Mouse (Mus musculus) MEL (cell line): ENCODE measurements around the gene Pgrmc1. TPM values are rescaled to one million over a fixed set of nuclear protein-coding genes. Genes with fewer than 3 reads are reported as not detected.
"Not testable (repeated sequence)": the region's sequence is repeated elsewhere in the genome, so short reads cannot be mapped to it uniquely, and the experiment has no call there.

ENCODE experiments used
- DNase-seq: peaks from one replicate; pipeline ENCODE4 v3.0.0; 2011; ENCODE audit warnings: low read depth, low spot score
- H3K27ac ChIP-seq: 2 replicates; pipeline ENCODE4 v1.5.1; 2012; ENCODE audit warnings: low read depth, mild to moderate bottlenecking, control low read depth, low read length, moderate library complexity; ENCODE audit not compliant: control insufficient read depth
- H3K27me3 ChIP-seq, 2 experiments: fragments of 150-350 bp in 1 of 2; sonication (generic) in 1 of 2; 2 replicates each; pipeline ENCODE4 v1.6.1; 2012; ENCODE audit warnings: low read length in 2 of 2, mild to moderate bottlenecking in 2 of 2, improper control_type of control experiment in 1 of 2, moderate library complexity in 1 of 2; ENCODE audit not compliant: insufficient read depth in 2 of 2, control insufficient read depth in 1 of 2
- H3K36me3 ChIP-seq, 2 experiments: 2 replicates each; pipeline ENCODE4 v1.6.1; 2012 to 2014; ENCODE audit warnings: low read length in 2 of 2, improper control_type of control experiment in 1 of 2, inconsistent platforms in 1 of 2, mild to moderate bottlenecking in 1 of 2; ENCODE audit not compliant: insufficient read depth in 2 of 2, control insufficient read depth in 1 of 2
- H3K4me1 ChIP-seq, 2 experiments: fragments of 150-350 bp in 1 of 2; sonication (generic) in 1 of 2; 2 replicates each; pipeline ENCODE4 v1.6.1; 2012; ENCODE audit warnings: low read length in 2 of 2, improper control_type of control experiment in 1 of 2, mild to moderate bottlenecking in 1 of 2; ENCODE audit not compliant: insufficient read depth in 2 of 2, control insufficient read depth in 1 of 2
- H3K4me3 ChIP-seq, 2 experiments: fragments of 150-350 bp in 1 of 2; sonication (generic) in 1 of 2; 2 replicates each; pipeline ENCODE4 v1.5.1; 2012; ENCODE audit warnings: low read depth in 2 of 2, low read length in 2 of 2, mild to moderate bottlenecking in 2 of 2, moderate library complexity in 2 of 2, control low read depth in 1 of 2, improper control_type of control experiment in 1 of 2; ENCODE audit not compliant: control insufficient read depth in 1 of 2, insufficient read depth in 1 of 2
- H3K79me2 ChIP-seq: 2 replicates; pipeline ENCODE4 v1.6.1; 2012; ENCODE audit warnings: mild to moderate bottlenecking, low read length, moderate library complexity; ENCODE audit not compliant: control insufficient read depth, poor library complexity, insufficient read depth
- H3K9ac ChIP-seq: 2 replicates; pipeline ENCODE4 v1.6.1; 2012; ENCODE audit warnings: low read depth, mild to moderate bottlenecking, control low read depth, low read length, moderate library complexity; ENCODE audit not compliant: control insufficient read depth, poor library complexity, severe bottlenecking
- H3K9me3 ChIP-seq: fragments of 150-350 bp; sonication (generic); replicated peaks from 2 replicates; pipeline ENCODE4 v1.6.1; 2012; ENCODE audit warnings: mild to moderate bottlenecking, low read length, improper control_type of control experiment, moderate library complexity; ENCODE audit not compliant: insufficient read depth
- CTCF ChIP-seq, 3 experiments: IDR thresholded peaks in 2 of 3; conservative IDR thresholded peaks in 1 of 3; 2 replicates each; pipeline ENCODE4 v1.5.1; 2011 to 2012; ENCODE audit warnings: low read length in 3 of 3, low read depth in 2 of 3, mild to moderate bottlenecking in 2 of 3, improper control_type of control experiment in 1 of 3, inconsistent platforms in 1 of 3, mixed read lengths in 1 of 3, moderate library complexity in 1 of 3; ENCODE audit not compliant: control insufficient read depth in 1 of 3, insufficient read depth in 1 of 3, poor library complexity in 1 of 3, severe bottlenecking in 1 of 3
- GATA1 ChIP-seq: IDR thresholded peaks from 2 replicates; pipeline ENCODE4 v1.6.1; 2011; ENCODE audit warnings: low read depth, low read length, improper control_type of control experiment
- HCFC1 ChIP-seq: IDR thresholded peaks from 2 replicates; pipeline ENCODE4 v1.6.1; 2012; ENCODE audit warnings: low read depth, mild to moderate bottlenecking, inconsistent platforms, low read length, improper control_type of control experiment, moderate library complexity
- MAZ ChIP-seq: IDR thresholded peaks from 2 replicates; pipeline ENCODE4 v1.6.1; 2012; ENCODE audit warnings: low read depth, mild to moderate bottlenecking, inconsistent platforms, low read length, improper control_type of control experiment
- MXI1 ChIP-seq: IDR thresholded peaks from 2 replicates; pipeline ENCODE4 v1.6.1; 2011; ENCODE audit warnings: mild to moderate bottlenecking, low read depth, low read length, improper control_type of control experiment
- NRF1 ChIP-seq: IDR thresholded peaks from 2 replicates; pipeline ENCODE4 v1.6.1; 2014; ENCODE audit warnings: low read depth, mild to moderate bottlenecking, inconsistent platforms, low read length, improper control_type of control experiment, moderate library complexity; ENCODE audit not compliant: poor library complexity, insufficient read depth, severe bottlenecking
- TBP ChIP-seq: IDR thresholded peaks from 2 replicates; pipeline ENCODE4 v1.8.0; 2011; ENCODE audit warnings: low read depth, low read length, improper control_type of control experiment
- ZNF384 ChIP-seq: IDR thresholded peaks from 2 replicates; pipeline ENCODE4 v1.6.1; 2012; ENCODE audit warnings: low read depth, mild to moderate bottlenecking, inconsistent platforms, low read length, improper control_type of control experiment
- polyA plus RNA-seq, 2 experiments: library from polyadenylated mRNA; stranded (reverse) in 1 of 2; unstranded in 1 of 2; fragments of >175 nt in 1 of 2; fragments of >200 nt in 1 of 2; gene quantifications; 2 replicates each; pipeline versions ENCODE4 v1.2.1 to v1.2.4; 2012; ENCODE audit warnings: low replicate concordance in 2 of 2, low read depth in 1 of 2; ENCODE audit not compliant: insufficient read length in 2 of 2, insufficient read depth in 1 of 2, missing spikeins in 1 of 2
- total RNA-seq: library from RNA; depleted of rRNA; stranded (reverse); fragments of 300-350 nt; gene quantifications from 2 replicates; pipeline ENCODE4 v1.2.3, GENCODE M21; 2012

Pgrmc1 gene
- total and polyA plus RNA-seq, 3 experiments: 78.9 to 97.1 (median 88.3) TPM

- peaks cover 14% of the 10 kb centered on the region for H3K79me2 ChIP-seq
- H3K4me3 ChIP-seq: peak overlapping the region; percentile 81 to 88
- TF ChIP-seq MXI1 (0 out of 2 replicates have a peak, but pooled peaks have one; percentile 11), ZNF384 (peak; percentile 74; the same call in 1 of the 2 replicates), TBP (peak; percentile 88; the same call in 1 of the 2 replicates)
- peaks cover 2 to 10% of the 10 kb centered on the region in 2 experiments for H3K4me1 ChIP-seq
- H3K9me3 ChIP-seq, H3K27me3 ChIP-seq: not testable (repeated sequence)
- H3K27ac ChIP-seq: peak overlapping the region; percentile 72
- H3K9ac ChIP-seq: peak overlapping the region; percentile 90; the same call in 1 of the 2 replicates
- H3K36me3 ChIP-seq: peaks cover 0 to 16% of the 10 kb centered on the region in 2 experiments; a peak in 2 of 4 replicates
- peak; percentile 44 for DNase-seq
Observed at GRCm38 (mm10) chrX:36596483-36597120, 1.4 kb upstream of the Pgrmc1 start.

GRCm38 (mm10) chrX:36598390-36598810 lies 394 bp downstream of the Pgrmc1 start:
- Histone ChIP-seq H3K4me3 (peak overlapping the region; percentile 88 to 92), H3K36me3 (peaks cover 0 to 16% of the 10 kb centered on the region in 2 experiments; a peak in 2 of 4 replicates), H3K9me3 (no peaks in the 10 kb centered on the region), H3K79me2 (peaks cover 14% of the 10 kb centered on the region), H3K9ac (peak overlapping the region; percentile 85), H3K4me1 (peaks cover 2 to 10% of the 10 kb centered on the region in 2 experiments), H3K27ac (peak overlapping the region; percentile 72), H3K27me3 (no peaks in the 10 kb centered on the region)
- no peak for DNase-seq
- TF ChIP-seq MAZ: no peak
- no peak for TF ChIP-seq CTCF (IDR thresholded peaks at IDR 0.05 in 2 of 3, conservative IDR thresholded peaks at IDR 0.05 in 1 of 3; ENCODE audit: control insufficient read depth in 1 of 3, insufficient read depth in 1 of 3, low read depth in 2 of 3, low read length in 3 of 3, poor library complexity in 1 of 3, severe bottlenecking in 1 of 3)
- TF ChIP-seq HCFC1: no peak

DNA sequence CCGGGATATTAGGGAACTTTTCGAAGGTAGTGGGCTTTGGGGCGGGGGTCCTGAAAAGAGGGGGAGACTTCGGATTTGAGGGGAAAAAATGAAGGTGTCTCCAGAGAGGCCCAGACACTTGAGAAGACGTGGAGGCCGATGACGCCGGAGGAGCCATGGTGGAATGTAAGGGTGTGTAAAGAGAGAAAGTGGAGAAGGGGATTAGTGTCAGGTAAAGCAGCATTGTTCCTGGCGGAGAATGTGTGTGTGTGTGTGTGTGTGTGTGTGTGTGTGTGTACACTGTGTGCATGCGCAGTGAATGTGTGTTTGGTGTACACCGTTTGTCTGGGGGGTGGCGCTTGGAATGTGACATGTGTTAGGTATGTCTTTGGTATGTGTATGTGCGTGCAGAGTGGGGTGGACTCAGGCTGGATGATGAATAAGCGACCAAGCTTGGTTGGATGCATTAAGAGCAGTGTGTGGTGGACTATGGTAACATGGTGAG lies 897 bp downstream of the Pgrmc1 start:
- Histone ChIP-seq H3K4me1 (peaks cover 2 to 10% of the 10 kb centered on the region in 2 experiments), H3K4me3 (peak overlapping the region; percentile 88 to 92), H3K9ac (peak overlapping the region; percentile 85), H3K27me3 (no peaks in the 10 kb centered on the region), H3K36me3 (peaks cover 0 to 16% of the 10 kb centered on the region in 2 experiments; a peak in 2 of 4 replicates), H3K27ac (no peak overlapping the region), H3K79me2 (peaks cover 14% of the 10 kb centered on the region), H3K9me3 (no peaks in the 10 kb centered on the region)
- no peak for TF ChIP-seq GATA1
- peak; percentile 60; the same call in 1 of the 2 replicates for TF ChIP-seq NRF1
- peak; percentile 38 for DNase-seq
